Mouse (Mus musculus) retina, adult 2 months (tissue): Measurements from ENCODE around the gene Bcorl1.
"Not testable (repeated sequence)": the region's sequence is repeated elsewhere in the genome, so short reads cannot be mapped to it uniquely, and the experiment has no call there.

ENCODE experiments used
- DNase-seq: peaks from one replicate; pipeline ENCODE4 v3.0.0-alpha.2; 2012; ENCODE audit warnings: low read depth, low spot score

Gene Bcorl1

GRCm38 (mm10) chrX:48389380-48389779 lies 48.2 kb downstream of the Bcorl1 start:
- DNase-seq = no peak

DNA sequence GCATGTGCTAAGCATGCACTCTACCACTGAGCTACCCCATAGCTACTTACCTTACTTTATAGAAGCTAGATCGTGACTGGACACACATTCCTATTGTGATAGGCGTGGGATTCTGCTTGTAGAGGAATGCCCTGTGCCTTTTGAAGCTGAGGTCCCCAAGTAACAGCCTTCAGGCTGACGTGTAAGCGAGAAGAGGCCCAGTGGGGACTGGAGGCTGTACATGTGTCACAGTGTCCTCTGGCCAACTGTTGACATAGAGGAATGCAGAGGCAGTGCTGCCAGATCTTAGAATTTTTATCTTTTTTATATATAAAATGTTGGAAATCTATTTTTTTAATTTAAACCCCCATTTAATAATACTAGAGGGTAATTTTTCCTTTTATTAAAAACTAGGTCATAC lies 58.8 kb downstream of the Bcorl1 start:
- DNase-seq = no peak

DNA sequence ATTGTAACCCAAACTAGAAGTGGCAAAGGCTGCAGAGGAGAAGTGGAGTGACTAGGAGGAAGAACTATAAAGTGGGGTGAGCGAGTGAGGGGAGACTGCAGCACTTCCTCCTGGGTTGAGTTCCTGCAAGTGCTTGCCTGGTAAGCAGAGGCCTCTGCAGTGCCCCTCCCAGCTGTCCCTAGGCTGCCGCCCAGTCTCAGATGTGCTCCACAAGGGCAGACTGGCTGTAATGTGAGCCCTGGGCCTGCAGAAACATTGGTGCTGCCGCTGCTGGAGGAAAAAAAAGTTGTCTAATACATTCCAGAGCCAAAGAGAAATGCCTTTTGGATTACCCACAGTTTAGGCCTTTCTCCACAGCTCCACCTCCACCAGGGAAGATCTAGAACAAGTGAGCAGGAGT lies 64.0 kb downstream of the Bcorl1 start:
- no peak for DNase-seq

GRCm38 (mm10) chrX:48409611-48410387 lies 68.6 kb downstream of the Bcorl1 start:
- peak; percentile 53 for DNase-seq

DNA sequence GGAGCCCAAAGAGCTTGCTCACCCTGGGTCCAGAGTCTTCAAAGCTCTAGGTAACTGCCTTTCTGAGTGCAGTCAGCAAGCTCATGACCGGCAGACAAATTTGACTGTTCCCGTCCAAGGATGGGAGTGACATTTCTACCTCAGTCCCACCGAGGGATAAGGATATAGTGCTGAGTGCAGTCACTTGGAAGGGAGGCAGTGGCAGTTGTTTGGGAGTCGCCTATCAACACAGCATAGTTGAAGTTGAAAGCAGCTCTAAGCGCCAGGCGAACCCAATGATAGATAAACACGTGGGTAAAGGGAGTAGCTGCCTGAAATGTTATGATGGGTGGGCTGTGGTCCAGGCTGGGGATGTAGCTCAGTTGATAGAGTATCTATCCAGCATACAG lies 69.2 kb downstream of the Bcorl1 start:
- no peak for DNase-seq

GRCm38 (mm10) chrX:48412629-48413028 lies 71.5 kb downstream of the Bcorl1 start:
- no peak for DNase-seq

DNA sequence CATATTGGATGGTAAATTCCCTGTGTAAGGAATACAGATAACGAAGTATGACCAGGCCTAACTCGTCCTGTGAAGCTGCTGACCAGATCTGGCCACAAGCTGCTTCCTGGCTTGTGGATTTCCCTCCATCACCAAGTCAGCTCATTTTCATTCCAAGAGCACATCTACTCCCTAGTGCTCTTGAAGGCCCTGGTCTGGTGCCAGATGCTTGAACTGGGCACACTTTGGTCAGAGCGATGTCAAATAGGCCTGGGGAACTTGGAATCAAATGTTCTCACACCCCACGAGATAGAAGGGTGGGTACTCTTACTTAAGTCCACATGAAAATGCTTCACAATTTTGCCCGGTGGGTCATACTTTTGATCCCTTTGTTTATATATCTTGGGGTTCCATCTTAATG lies 73.1 kb downstream of the Bcorl1 start:
- DNase-seq = no peak

GRCm38 (mm10) chrX:48418417-48418816 lies 77.3 kb downstream of the Bcorl1 start:
- no peak for DNase-seq

GRCm38 (mm10) chrX:48422986-48423385 lies 81.8 kb downstream of the Bcorl1 start:
- DNase-seq = peak; percentile 36

DNA sequence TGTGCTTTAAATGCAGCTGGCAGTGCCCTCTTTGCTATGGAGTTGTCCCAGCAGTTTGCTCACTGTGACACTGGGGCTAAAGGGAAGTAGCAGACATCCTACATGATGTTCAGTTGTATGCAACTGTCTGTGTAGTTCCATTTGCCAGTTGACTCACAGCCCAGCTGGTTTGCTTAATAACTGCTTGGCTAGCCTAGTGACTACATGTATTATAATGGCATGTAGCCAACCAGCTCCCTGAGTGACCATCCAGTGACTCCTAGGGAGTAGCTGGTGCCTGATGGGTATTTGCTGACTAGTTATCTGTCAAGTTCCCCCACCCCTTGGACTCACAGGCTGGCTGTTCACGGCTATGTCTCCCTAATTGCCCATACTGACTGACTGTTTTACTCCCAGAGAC lies 82.5 kb downstream of the Bcorl1 start:
- no peak for DNase-seq

DNA sequence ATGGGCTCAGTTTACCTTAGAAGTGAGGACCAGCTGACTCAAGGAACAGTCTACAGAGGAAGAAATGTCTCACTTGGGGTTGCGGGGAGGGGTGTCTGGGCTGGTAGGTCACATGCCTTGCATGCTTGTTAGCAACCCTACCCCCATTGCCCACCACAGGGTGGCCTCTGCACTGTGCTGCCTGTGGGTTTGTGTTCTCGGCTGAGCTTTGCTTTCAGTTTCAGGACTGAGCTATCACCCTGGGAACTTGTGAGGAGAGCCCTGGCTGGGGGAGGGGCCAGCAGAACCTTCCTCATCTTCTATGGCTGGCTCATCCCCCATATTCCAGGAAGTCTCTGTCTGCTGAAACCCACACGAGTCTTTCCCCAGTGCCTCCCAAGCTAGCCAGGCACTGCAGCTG lies 83.4 kb downstream of the Bcorl1 start:
- DNase-seq = no peak

DNA sequence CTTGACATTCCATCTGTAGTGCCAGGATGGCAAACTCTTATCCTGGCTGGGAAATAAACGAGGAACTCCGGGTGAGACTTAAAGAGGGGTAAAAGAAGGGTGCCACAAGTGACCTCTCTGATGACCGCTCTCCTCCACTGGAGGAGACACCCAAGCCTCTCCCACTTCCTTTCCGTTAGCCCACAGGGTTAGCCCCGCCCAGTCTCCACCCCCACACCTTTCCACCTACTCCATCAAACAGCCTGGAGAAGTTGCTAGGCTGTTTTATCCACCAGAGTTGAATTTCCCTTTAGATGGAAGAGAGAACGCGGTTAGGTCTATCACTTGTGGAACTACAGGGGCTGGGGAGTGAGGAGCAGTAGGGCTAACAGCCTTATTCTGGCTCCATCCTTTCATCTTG lies 84.1 kb downstream of the Bcorl1 start:
- no peak for DNase-seq

DNA sequence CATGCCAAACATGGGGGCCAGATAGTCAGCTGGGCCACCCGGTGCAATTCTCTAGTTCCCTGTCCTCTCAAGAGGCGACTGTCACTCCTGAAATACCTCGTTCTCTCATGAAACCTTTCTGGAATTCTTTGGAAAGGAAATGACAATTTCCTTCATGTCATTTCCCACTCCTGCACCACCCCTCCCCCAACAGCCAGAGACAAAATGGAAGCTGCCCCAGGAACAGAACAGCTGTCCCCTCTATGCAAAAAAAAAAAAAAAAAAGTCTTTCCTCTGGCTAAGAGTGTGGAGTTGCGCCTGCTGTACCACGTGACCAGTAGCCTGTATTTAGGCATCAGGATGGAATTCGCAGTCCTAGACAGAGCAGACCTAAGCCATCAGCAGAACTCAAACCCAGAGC lies 87.1 kb downstream of the Bcorl1 start:
- DNase-seq = no peak

DNA sequence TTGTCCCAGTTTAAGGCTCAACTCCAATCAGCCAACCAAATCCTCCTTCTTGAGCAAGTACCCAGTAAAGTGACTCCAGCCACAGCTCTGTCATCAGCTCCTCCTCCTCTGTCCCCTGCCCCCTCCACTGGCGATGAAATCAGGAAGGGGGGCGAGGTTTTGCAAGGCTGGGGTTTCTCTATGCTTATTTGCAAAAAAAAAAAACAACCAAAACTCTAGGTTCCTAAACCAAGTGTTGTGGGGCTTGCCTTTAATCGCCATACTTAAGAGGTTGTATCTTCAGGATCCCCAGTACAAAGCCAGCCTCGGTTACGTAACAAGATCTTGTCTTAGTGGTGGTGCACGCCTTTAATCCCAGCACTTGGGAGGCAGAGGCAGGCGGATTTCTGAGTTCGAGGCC lies 87.5 kb downstream of the Bcorl1 start:
- no peak for DNase-seq

GRCm38 (mm10) chrX:48429100-48429499 lies 87.9 kb downstream of the Bcorl1 start:
- no peak for DNase-seq

GRCm38 (mm10) chrX:48429538-48429937 lies 88.4 kb downstream of the Bcorl1 start:
- no peak for DNase-seq

GRCm38 (mm10) chrX:48432599-48433526 lies 91.7 kb downstream of the Bcorl1 start:
- no peak for DNase-seq

- no peak for DNase-seq
Observed at GRCm38 (mm10) chrX:48433527-48433899, 92.4 kb downstream of the Bcorl1 start.

DNA sequence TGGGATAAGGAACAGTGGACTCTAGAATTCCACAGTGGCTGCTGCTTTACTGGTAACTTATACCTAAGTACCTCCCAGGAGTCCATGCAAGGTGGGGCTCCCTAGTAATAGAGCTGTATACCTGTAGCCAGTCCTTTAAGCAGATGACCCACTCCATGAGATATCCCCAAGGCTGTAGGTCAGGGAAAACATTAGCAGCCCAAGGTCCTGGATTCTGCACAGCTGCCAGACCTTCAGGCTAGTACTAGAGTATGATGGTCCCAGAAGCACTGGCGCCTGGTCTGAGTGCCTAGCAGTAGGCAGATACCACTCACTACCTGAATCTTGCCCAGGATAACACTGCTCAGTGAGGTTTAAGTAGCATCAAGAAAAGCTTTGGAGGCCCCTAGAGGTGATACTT lies 93.1 kb downstream of the Bcorl1 start:
- DNase-seq = no peak

DNA sequence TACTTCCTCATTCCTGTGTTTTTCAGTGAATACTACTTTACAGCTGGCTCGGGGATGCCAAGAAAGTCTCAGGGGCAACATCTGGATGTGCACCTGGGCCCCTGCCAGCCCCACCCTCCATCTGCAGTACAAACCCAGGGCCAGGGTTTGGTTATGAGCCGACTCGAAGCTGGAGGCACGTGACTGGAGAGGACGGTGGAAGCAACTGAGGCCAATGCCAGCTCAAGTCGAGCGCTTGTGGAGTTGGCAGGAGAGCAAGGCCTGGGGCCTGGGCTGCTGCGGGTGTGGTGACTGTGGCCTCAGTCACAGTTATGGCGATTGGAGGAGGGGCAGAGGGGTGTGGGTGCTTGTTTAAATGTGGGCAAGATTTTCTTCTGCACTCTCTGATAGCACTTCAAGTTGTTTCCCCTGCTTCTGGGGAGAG lies 94.3 kb downstream of the Bcorl1 start:
- DNase-seq = no peak

DNA sequence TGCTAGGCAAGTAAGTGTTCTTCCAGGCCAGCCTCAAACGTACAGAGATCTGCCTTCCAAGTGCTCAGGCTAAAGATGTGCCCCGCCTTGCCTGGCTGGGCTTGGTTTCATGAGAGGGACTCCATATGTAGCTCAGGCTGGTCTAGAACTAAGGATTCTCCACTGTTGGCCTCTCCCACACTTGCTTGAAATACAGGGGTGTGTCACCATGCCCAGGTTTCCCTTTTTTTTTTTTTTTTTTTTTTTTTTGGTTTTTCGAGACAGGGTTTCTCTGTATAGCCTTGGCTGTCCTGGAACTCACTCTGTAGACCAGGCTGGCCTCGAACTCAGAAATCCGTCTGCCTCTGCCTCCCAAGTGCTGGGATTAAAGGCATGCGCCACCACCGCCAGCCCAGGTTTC lies 94.9 kb downstream of the Bcorl1 start:
- DNase-seq = not testable (repeated sequence)

- no peak for DNase-seq
Observed at GRCm38 (mm10) chrX:48439036-48439435, 97.9 kb downstream of the Bcorl1 start.

GRCm38 (mm10) chrX:48441548-48441947 lies 100.4 kb downstream of the Bcorl1 start:
- no peak for DNase-seq
